Comparison of ENCODE assay signal across 18 mouse cellular contexts in the genomic region with DNA sequence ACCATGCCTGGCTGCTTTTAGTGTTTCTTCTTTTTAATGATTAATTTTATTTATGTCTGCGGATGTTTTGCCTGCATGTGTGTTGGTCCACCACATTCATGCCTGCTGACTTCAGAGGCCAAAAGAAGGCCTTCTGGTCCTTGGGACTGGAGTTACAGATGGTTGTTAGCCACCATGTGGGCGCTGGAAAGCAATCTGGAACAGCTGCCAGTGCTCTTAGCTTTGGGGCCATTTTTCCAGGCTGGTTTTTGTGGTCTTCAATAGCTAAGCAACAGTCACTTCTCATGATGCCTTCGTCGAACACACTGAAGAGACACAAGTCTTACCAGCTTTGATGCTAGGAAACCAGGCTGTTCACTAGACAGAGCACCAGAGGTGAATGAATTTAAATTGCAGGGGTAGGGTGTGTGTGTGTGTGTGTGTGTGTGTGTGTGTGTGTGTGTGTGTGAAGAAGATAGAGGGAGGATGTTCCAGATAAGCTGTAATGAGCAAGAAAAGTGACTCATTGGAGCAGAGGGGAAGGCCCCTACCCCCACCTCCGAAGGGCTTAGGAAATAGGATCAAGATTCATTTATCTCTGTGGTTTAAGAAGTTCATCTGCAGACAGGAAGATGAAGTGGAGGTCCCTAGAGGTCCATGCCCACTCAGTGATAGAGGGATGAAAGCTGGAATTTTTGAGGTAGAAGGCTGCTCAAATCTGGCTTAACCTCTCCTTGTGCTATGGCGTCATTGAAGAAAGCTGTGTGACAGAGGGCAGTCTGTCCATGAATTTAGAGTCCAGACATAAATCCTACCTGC. TPM values are rescaled to one million over a fixed set of nuclear protein-coding genes. Genes with fewer than 3 reads are reported as not detected.
DNase-seq lines count a peak whose midpoint lies in the region; ATAC-seq and TF ChIP-seq lines count a peak whose summit lies in the region.
"Had no signal": no experiment of that assay in that cellular context is flagged by ENCODE, and none has a peak within 500 bp of the region (broad histone marks: within the 10 kb centered on the region; RNA-seq: fewer than 3 reads in every experiment).

No protein-coding gene starts in this region.

- H3K9ac ChIP-seq in hindbrain, embryonic 13.5 days: no peak overlapping the region
- no peak overlapping the region for H3K9ac ChIP-seq in hindbrain, postnatal 0 days (replicated peaks; ENCODE audit: low read length)
- H3K9ac ChIP-seq: forebrain, embryonic 15.5 days; heart, embryonic 15.5 days; hindbrain, embryonic 14.5 days had no signal

- H3K4me1 ChIP-seq in hindbrain, embryonic 13.5 days (replicated peaks): peaks cover 47% of the 10 kb centered on the region
- peaks cover 4% of the 10 kb centered on the region for H3K4me1 ChIP-seq in hindbrain, postnatal 0 days (ENCODE audit: insufficient read depth, low read length)

- H3K27ac ChIP-seq in hindbrain, embryonic 13.5 days: peak overlapping the region; percentile 52; the same call in 1 of the 2 replicates
- H3K27ac ChIP-seq in hindbrain, postnatal 0 days: no peak overlapping the region
- H3K27ac ChIP-seq: embryonic facial prominence, embryonic 10.5 days; forebrain, embryonic 15.5 days; heart, embryonic 15.5 days; hindbrain, embryonic 14.5 days had no signal

- no peak overlapping the region for H3K4me3 ChIP-seq in hindbrain, embryonic 13.5 days
- H3K4me3 ChIP-seq in hindbrain, postnatal 0 days (ENCODE audit: low read length): no peak overlapping the region
- H3K4me3 ChIP-seq: embryonic facial prominence, embryonic 10.5 days; forebrain, embryonic 15.5 days; heart, embryonic 15.5 days had no signal

- TF ChIP-seq CTCF in hindbrain, postnatal 0 days (IDR thresholded peaks at IDR 0.05; ENCODE audit: low read depth): no peak

- H3K4me2 ChIP-seq in hindbrain, embryonic 13.5 days: no peak overlapping the region
- H3K4me2 ChIP-seq in hindbrain, postnatal 0 days (ENCODE audit: low read depth, low read length): no peak overlapping the region
- H3K4me2 ChIP-seq: forebrain, embryonic 15.5 days; heart, embryonic 15.5 days; hindbrain, embryonic 14.5 days had no signal

- DNase-seq in adrenal gland, adult (ENCODE audit: inconsistent age in 2 of 2, low spot score in 1 of 2): peak; percentile 72 to 88
- no peak for DNase-seq in adrenal gland, adult 18-20 months (ENCODE audit: low spot score in 2 of 2)
- no peak for DNase-seq in hindbrain, postnatal 0 days (ENCODE audit: low spot score)
- DNase-seq in 3T3-L1 (ENCODE audit: low read depth, low spot score): peak; percentile 60
- DNase-seq in MN1 (ENCODE audit: low spot score): peak; percentile 65
- DNase-seq in left cerebral cortex, adult 18-20 months (ENCODE audit: low spot score in 2 of 2): no peak
- DNase-seq in c-Kit-positive CD71-positive TER-119-positive erythroid progenitor cells, embryonic 14.5 days (ENCODE audit: low spot score): no peak
- DNase-seq: cerebellum, adult 18-20 months; heart, adult 18-20 months; kidney, adult 18-20 months; kidney, postnatal 14 days; right cerebral cortex, adult 18-20 months; thymus, postnatal 4 days had no signal

- WGBS in hindbrain, embryonic 13.5 days: 79% methylated on average over 6 of the region's 6 CpGs
- WGBS in hindbrain, postnatal 0 days: 68% methylated on average over 6 of the region's 6 CpGs

- no peaks in the 10 kb centered on the region for H3K27me3 ChIP-seq in hindbrain, embryonic 13.5 days
- H3K27me3 ChIP-seq in hindbrain, postnatal 0 days (ENCODE audit: insufficient read depth, low read length): no peaks in the 10 kb centered on the region
- H3K27me3 ChIP-seq: forebrain, embryonic 15.5 days; heart, embryonic 15.5 days had no signal

- no peaks in the 10 kb centered on the region for H3K9me3 ChIP-seq in hindbrain, embryonic 13.5 days
- H3K9me3 ChIP-seq in hindbrain, postnatal 0 days (ENCODE audit: low read length): no peaks in the 10 kb centered on the region
- H3K9me3 ChIP-seq: embryonic facial prominence, embryonic 10.5 days; forebrain, embryonic 15.5 days; heart, embryonic 15.5 days had no signal

- no peaks in the 10 kb centered on the region for H3K36me3 ChIP-seq in hindbrain, embryonic 13.5 days
- no peaks in the 10 kb centered on the region for H3K36me3 ChIP-seq in hindbrain, postnatal 0 days (ENCODE audit: insufficient read depth, low read length)
- H3K36me3 ChIP-seq: forebrain, embryonic 15.5 days; heart, embryonic 15.5 days had no signal

- ATAC-seq in hindbrain, embryonic 13.5 days (ENCODE audit: low FRiP score): no peak
- ATAC-seq in hindbrain, postnatal 0 days: no peak
- ATAC-seq: forebrain, embryonic 15.5 days had no signal

RNA-seq across cellular contexts. Expression of gene Cuedc1, which starts 7.8 kb away (rescaled TPM):
- total RNA-seq in adrenal gland, adult 18-20 months (2021): 10 to 100 TPM; 40.2 to 42.4 TPM
- polyA plus RNA-seq in hindbrain, embryonic 13.5 days (2015; fragmentation: Nextera tagmentation; extraction: Ambion mirVana): 46.4 and 49.5 TPM in 2 replicates
- total RNA-seq in hindbrain, postnatal 0 days (2014; rRNA removed): 33.6 and 44.6 TPM in 2 replicates
- polyA plus RNA-seq in hindbrain, postnatal 0 days (2015; fragmentation: Nextera tagmentation; extraction: Ambion mirVana): 35.8 and 40.9 TPM in 2 replicates
- total RNA-seq in left cerebral cortex, adult 18-20 months (2021): 10 to 100 TPM; 27.4 to 28.5 TPM

RNA-seq across cellular contexts. Expression of gene Vezf1, which starts 37.6 kb away (rescaled TPM):
- 10 to 100 TPM; 42.4 to 44.5 TPM for total RNA-seq in adrenal gland, adult 18-20 months (2021)
- polyA plus RNA-seq in hindbrain, embryonic 13.5 days (2015; fragmentation: Nextera tagmentation; extraction: Ambion mirVana): 53.9 TPM in 2 replicates
- total RNA-seq in hindbrain, postnatal 0 days (2014; rRNA removed): 32.7 and 33.5 TPM in 2 replicates
- polyA plus RNA-seq in hindbrain, postnatal 0 days (2015; fragmentation: Nextera tagmentation; extraction: Ambion mirVana): 29.2 and 31.9 TPM in 2 replicates
- total RNA-seq in left cerebral cortex, adult 18-20 months (2021): 10 to 100 TPM; 28.1 to 29.4 TPM

RNA-seq across cellular contexts. Expression of gene Srsf1, which starts 58.5 kb away (rescaled TPM):
- total RNA-seq in adrenal gland, adult 18-20 months (2021): 100 to 1,000 TPM; 219 TPM
- polyA plus RNA-seq in hindbrain, embryonic 13.5 days (2015; fragmentation: Nextera tagmentation; extraction: Ambion mirVana): 282 and 298 TPM in 2 replicates
- 277 and 332 TPM in 2 replicates for total RNA-seq in hindbrain, postnatal 0 days (2014; rRNA removed)
- polyA plus RNA-seq in hindbrain, postnatal 0 days (2015; fragmentation: Nextera tagmentation; extraction: Ambion mirVana): 124 and 130 TPM in 2 replicates
- 100 to 1,000 TPM; 179 to 200 TPM for total RNA-seq in left cerebral cortex, adult 18-20 months (2021)

Comparison
In these comparisons a context has a peak if more than half of its experiments do, and no peak if none do; other contexts are left out.
1. DNase-seq: peak in adrenal gland, adult (2 of 2), 3T3-L1 (single experiment) and MN1 (single experiment); none in adrenal gland, adult 18-20 months (0 of 2), hindbrain, postnatal 0 days (single experiment), left cerebral cortex, adult 18-20 months (0 of 2) and c-Kit-positive CD71-positive TER-119-positive erythroid progenitor cells, embryonic 14.5 days (single experiment).